Mouse (Mus musculus): ENCODE measurements at regions not wholly inside any gene's neighbourhood (a gene's known extent, or its start where the extent isn't known, plus 50 kb on each side); places are given as distances from the start of the nearest gene placed in this dataset.

DNA sequence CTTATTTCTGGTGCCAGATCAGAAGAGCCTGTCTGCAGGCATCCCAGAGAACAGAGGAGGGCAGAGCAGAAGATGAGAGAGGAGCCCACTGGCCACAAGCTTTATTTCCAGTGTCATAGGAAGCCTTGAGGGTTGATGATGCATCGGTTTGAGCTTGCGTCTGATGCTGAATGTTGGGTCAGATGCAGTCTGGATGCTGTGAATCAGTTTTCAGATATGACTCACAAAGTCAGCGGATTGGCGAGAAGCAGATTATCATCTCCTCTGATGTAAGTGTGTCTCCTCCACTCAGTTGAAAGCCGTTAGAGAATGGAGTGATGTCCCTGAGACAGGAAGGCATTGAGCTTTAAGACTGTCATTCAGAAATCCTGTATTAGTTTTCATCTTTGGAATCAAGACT is 197.3 kb upstream of the Gm6793 start:
- no peak for DNase-seq (ENCODE audit: low spot score)

DNA sequence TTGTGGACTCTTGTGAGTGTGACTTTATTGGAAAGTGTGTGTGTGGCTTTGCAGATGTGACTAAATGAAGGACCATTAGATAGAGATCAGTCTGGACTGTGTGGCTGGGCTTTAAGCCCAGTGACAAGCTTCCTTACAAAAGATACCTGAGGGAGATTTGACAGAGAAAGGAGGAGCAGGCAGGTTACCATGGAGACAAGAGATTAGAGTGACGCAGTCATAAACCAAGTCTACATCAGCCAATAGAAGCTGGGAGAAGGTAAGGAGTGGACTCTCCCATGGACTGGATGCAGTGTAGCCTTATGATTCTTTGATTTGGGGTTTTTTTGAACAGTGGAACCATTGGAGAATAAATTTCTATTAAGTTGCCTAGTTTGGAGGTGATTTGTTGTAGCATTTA is 181.6 kb upstream of the Gm6793 start:
- no peak for DNase-seq (ENCODE audit: low spot score)

DNA sequence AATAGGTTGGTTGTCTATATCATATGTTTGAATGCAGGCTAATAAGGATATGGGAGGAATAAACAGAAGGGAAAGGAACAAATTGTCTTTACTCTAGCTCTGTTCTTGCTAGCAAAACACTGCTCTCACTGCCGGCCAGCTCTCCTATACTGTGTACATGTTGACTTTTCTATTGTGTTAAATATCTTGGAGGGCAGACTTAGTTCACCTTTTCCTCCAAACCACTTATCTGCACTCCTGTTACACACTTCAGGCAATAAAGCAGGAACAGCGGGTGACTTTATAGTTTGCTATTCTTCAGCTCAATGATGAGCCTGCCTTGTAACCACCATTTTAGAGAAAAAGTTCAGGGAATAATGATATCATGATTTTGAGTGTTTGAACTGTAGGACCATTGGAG is 181.0 kb upstream of the Gm6793 start:
- no peak for DNase-seq (ENCODE audit: low spot score)

DNA sequence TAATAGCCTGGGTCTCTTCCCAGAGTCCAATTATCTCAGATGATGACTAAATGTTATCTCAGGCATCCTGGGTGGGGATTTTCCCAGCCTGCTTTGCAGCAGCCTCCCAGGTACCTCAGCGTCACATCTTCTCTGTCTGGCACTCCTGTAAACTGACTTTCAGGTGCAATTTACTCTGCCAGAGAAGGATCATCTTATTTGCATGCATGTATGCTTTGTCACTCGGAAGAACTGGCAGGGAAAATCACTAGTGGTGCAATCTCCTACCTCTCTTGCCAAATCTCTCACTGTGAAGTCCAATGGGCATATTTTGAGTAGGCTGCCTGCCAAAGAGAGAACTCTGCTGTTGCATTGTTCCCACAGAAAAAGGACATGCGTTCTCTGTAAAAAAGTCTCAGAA is 177.0 kb upstream of the Gm6793 start:
- peak; percentile 31 for DNase-seq (ENCODE audit: low spot score)

DNA sequence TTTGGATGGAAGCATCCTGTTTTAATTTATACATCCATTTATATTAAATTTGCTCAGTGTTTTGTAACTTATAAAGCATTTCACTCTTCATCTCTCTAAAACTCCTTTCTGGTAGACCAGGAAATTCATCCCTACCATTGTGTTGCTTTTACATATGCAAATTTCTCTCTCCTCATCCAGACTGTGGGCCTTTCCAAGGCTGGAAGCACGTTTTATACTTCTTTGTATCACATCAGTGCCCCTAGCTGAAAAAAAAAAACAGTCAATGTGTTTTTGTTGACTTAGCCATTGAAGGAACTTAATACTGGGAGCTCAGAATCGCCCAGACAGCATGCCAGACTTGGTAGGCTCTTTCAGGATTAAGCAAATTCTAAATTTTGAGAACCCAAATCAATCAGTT is 174.9 kb upstream of the Gm6793 start:
- DNase-seq (ENCODE audit: low spot score) = no peak

DNA sequence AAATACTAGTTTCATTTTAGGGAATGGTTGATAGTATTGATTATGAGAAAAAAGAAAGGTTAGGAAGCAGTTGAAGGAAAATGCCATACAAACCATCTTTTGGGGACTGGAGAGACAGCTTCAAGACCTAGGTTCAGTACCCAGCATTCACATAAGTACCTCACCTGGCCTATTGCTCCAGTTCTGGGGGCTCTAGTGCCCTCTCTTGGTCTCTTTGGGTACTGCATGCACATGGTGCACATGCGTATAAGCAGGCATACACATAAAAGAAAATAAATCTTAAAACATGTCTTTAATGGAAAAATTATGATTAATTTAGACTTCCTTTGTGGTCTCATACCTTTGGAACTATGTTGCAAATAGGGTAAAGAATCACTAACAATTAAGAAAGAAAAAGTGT is 155.3 kb upstream of the Gm6793 start:
- no peak for DNase-seq (ENCODE audit: low spot score)

DNA sequence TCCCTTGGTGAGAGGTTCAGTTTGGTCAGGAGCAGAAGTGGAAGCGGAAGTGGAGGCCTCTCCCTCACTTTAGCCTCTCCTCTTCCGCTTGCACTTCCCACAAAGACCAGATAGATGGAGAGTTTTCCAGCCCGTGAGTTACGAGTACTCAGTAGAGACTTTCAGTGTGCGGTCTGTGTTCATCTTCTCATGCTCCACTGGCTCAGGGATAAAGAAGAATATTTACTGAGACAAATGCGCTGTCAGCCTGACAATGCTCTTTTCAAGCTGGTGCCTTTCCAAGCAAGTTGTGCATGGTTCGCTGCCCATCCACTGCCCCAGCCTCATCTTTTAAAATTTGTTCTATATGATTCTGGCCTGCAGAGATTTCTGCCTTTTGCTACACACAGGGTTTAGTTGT is 141.8 kb upstream of the Gm6793 start:
- DNase-seq (ENCODE audit: low spot score) = no peak

DNA sequence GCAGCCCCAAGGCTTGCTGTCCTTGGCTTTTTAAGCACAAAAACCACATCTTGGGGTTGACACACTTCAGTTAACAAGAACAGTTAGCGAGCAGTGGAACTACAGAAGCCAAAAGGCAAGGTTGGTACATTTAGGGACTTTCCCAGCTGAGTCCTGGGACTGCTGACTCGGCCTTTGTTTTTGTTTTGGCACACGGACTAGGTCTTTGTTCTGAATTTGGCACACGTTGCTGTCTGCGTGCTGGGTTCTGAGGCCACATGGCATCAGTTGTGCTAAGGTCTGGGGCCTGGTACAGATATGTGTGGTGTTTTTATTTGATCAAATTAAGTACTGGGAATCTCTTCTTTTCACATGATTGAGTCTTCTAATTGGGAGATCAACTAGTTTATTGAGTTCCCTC is 124.1 kb upstream of the Gm6793 start:
- no peak for DNase-seq (ENCODE audit: low spot score)

DNA sequence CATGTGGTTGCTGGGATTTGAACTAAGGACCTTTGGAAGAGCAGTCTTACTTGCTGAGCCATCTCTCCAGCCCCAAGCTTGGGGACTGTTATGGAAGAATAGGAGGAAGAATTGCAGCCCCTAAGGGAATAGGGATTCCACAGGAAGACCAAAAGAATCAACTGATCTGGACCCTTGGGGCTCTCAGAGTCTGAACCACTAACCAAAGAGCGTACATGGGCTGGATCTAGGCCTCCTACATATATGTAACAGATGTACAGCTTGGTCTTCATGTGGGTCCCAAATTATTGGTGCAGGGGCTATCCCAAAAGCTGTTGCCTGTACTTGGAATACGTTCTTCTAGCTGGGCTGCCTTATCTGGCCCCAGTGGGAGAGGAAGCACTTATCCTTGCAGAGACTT is 115.4 kb upstream of the Gm6793 start:
- DNase-seq (ENCODE audit: low spot score) = no peak

DNA sequence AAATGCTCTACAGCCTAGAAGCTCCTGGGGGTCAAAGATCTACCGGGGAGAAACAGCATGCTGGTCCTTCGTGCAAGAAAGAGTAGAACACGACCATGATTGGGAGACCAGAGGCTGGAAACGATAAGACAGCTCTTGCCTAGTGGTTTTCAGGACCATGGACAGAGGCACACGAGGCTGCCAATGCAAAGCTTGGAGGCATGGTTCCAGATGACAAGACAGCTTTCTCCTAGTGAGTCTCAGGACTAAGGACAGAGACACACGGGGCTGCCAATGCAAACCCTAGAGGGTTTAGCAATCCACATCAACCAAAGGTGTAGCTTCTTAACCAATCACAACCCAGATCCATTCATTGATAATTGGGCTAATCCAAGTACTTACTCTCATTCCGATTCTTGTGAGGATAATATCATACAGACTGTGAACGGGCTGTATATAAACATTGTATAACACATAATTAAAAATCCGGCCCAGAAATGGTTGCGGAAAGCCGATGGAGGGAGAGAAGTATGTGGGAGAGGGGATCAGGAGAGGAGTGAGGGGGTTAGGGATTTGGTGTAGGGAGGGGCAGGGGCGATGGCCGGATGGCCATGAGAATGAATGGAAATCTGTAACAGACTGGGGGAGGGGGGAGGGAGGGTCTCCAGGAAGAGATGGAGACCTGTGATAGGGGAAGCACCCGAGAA is 114.1 kb upstream of the Gm6793 start:
- no peak for DNase-seq (ENCODE audit: low spot score)

DNA sequence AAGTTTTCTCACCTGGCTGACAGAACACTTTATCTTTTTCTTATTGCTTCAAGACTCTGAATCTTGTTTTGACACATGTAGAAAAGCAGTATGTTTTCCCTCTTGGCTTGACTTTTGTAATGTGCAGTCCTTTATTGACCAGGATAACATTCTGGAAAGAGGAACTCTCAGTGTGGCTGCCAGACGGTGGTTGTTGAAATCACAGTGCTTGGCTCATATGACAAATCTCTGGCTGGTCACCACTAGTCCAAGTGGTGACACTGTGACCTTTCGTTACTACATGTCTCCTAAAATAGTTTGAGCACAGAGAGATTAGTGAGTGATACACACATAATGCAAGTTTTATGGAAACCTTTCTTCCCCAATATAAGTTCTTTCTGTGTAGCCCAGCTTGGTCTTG is 97.1 kb upstream of the Gm6793 start:
- no peak for DNase-seq (ENCODE audit: low spot score)

DNA sequence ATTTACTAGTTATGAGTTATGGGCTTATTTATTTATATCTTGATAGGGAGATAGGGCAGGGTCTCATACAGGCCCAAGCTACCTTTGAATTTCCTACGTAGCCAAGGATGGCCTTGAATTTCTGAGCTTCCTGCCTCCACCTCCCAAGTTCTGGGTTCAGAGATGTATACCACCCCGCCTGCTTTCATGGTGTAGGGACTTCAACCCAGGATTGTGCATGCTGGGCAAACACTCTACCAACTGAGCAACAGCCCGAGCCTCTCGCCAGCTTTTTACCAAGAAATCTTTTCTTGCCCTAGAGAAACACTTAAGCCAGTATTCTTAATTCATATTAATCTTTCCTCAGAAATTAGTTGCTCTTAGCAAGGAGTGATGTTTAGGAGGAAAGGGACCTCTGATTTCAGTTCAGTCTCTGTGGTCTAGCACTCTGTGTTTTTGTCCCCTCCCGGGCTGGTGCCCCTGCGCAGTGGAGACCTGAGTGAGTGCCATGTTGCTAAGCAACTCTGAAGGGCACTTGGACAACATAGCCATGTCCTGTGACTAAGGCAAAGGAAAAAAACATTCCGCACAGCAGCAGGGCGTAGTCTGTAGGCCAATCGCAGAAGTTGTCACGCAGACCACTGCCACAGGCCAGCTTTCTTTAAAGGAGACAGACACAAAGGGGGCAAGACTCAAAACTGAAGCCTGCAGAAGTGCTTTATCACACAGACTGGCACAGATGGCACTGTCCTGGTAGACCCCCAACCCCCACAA is 83.2 kb upstream of the Gm6793 start:
- no peak for DNase-seq (ENCODE audit: low spot score)

DNA sequence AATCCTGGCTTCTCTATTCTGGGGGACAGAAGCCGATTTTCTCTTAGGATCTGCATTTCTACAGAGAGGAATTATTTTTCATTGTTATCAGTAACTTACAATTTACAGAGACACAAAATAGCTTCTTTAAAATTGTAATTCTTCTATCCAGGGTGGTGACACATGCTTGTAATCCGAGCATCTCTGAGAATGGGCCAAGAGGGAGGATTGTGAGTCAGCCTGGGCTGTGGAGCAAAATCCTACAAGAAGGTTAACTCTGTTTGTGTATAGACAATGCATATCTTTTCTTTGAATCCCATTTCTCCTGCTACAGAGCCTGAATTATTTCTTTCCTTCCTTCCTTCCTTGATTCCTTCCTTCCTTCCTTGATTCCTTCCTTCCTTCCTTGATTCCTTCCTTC is 80.0 kb upstream of the Gm6793 start:
- DNase-seq (ENCODE audit: low spot score) = no peak

DNA sequence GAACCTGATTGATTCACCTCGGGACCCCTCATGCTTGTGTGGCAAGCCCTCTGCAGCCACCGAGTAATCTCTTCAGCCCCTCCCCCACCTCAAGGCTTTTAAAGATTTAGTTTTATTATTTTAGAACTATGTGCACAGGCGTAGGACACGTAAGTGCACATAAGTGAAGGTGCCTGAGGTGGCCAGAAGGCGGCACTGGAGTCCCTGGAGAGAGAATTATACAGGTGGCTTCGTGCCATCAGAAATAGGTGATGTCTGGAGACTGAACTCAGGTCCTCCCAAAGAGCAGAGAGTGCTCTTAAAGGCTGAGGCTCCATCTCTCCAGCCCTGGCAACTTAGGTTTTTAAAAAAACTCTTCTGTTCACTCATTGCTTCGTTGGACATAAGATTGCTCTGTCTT is 78.7 kb upstream of the Gm6793 start:
- DNase-seq (ENCODE audit: low spot score) = no peak

DNA sequence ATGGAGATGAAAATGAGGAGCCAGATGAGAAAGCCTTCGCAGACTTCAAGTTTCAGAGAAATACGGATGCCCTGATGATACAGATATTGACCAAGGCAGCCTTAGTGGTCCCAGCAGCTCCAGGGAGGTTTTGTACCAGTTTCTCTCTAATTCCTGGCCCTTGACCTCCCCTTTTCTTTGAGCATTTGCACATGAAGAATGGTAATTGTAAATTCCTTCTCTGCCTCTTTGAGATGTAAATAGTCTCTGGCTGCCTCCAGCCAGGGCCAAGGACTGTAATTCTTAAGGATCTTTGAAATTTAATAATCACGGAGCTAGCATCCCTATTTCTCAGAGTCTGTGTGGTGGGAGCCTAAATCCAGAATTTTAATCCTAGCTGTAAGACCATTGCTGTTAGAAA is 78.0 kb upstream of the Gm6793 start:
- no peak for DNase-seq (ENCODE audit: low spot score)

DNA sequence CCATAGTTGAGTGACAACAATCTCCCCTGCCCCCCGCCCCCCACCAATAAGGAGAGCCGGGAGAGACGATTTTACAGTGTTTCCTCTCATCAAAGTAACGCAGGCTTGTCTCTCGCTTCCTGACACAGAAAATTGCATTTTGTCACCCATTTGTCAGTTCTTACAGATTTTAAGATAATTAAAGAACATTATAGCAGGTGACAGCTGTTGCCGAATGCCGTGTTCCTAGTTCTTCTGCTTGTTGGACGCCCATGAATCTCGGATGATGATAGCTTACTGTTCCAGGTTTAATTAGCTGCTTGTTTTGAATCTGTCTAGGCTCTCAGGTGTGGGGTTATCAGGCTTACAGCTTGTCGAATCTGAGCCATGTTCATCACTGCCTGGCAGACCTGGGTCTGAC is 63.8 kb upstream of the Gm6793 start:
- no peak for DNase-seq (ENCODE audit: low spot score)

DNA sequence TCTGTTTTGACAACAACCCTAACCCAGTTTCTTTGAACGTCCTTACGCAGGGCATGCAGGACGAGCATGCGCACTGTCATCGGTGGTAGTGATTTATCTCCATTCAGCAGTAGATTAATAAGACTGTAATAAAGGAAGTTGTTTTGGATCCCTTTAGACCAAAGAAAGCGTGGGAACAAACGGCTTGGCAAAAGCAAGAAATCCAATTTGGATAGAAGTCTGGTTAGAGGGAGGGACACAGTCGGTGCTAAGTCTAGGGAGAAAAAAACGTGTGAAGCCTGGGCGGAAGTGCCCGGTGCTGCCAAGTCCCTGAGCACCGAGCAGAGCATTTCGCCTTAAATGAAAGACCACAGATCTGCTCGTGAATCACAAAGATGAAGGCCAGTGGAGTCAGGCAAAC is 57.4 kb upstream of the Gm6793 start:
- no peak for DNase-seq (ENCODE audit: low spot score)

DNA sequence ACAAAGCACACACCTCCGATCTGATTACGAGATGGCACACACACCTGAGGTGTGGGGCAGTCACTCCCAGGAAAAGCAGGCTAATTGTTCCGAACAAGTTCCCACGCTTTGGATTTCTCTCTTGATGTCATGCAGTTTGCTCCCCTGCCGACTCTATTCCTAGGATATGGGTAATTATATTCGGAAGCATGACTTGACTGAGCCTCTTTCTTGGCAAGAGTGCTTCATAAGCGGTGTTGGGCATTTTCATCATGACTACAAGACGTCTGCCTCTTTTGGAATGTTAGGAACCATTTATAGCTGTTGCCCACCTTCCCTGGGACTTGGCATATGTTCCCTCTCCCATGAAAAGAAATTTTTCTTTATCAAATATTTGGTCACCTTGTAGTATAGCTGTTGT is 55.4 kb upstream of the Gm6793 start:
- DNase-seq (ENCODE audit: low spot score) = no peak

Data from layer of hippocampus, adult 9-10 months (tissue).